Mouse (Mus musculus): ENCODE data around the gene Sdccag8.

- TF ChIP-seq CTCF (conservative IDR thresholded peaks at IDR 0.05; ENCODE audit: insufficient read depth, insufficient read length, low read depth, low read length) (no peak), POLR2A (IDR thresholded peaks at IDR 0.05; ENCODE audit: low read depth, low read length) (no peak)
Measured at GRCm38 (mm10) chr1:177038383-177038782, 223.9 kb downstream of the Sdccag8 start.
